Mouse (Mus musculus) spleen, adult 2 months (tissue): ENCODE data around the gene Spata13.

Experiments
- CTCF ChIP-seq: fragments of 200-500 bp; IDR thresholded peaks from 2 replicates; pipeline ENCODE4 v1.5.1; 2011; ENCODE audit warnings: mild to moderate bottlenecking, inconsistent platforms; ENCODE audit not compliant: insufficient read depth, insufficient read length, insufficient replicate concordance; ENCODE audit errors: extremely low read depth
- POLR2A ChIP-seq: fragments of 200-500 bp; IDR thresholded peaks from 2 replicates; pipeline ENCODE4 v1.6.1; 2011; ENCODE audit warnings: low read depth, low read length, inconsistent platforms

DNA sequence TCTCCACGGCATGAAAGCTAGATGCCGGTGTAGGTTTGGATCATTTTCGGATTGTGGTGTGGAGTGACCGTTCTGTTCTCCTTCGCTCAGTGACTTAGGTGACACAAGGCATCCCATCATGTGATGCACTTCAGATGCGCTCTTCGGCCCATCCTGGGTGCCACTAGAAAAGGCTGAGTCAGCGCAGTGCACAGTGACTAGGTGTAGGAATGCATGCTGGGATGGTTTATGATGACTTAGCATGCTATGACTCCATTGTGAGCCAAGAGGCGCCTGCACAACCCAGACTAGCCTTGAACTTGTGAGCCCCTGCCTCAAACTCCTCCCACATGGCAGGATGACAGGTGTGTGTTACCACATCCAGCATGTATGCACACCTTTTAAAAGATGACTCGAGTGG is 112.3 kb downstream of the Spata13 start:
- no peak for TF ChIP-seq POLR2A
- no peak for TF ChIP-seq CTCF
